ENCODE assay signal across 24 mouse cellular contexts in the genomic region with DNA sequence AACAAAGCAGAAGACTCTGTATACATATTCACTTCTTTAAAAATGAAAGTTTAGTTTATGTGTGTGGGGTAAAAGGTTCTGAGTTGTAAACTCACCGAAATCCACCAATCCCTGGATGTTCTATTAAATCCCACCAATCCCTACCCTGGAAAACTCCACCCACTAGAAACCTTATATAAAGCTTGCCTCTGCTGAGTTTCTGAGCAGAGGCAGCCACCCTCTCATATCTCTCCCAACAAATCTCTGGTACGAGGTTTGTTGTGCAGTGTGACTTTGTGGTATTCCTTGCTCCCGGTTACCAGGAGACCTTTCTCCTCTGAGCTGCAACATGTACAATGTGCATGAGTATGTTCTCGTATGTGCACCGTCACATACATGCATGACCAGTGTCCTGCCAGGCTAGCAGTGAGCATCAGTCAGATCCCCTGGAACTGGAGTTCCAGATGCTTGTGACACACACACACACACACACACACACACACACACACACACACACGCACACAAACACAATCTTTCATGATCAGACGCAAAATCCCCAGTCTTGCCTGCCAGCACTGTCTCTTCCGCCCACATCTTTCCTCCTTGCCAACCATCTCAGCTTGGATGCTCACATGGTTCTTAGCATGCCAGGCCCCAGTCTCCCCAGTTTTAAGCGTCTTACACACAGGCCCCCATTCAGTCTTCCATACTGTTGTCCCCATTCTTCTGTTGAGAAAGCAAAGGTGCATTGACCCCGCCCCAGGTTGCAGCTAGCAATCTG.
DNase-seq lines count a peak whose midpoint lies in the region; ATAC-seq and TF ChIP-seq lines count a peak whose summit lies in the region.
"Had no signal": no experiment of that assay in that cellular context is flagged by ENCODE, and none has a peak within 500 bp of the region (broad histone marks: within the 10 kb centered on the region; RNA-seq: fewer than 3 reads in every experiment).

No protein-coding gene starts in this region.

- WGBS in heart, adult 2 months: 85% methylated on average over 10 of the region's 10 CpGs
- 91% methylated on average over 10 of the region's 10 CpGs for WGBS in hindbrain, embryonic 11.5 days

- no peak for TF ChIP-seq EP300 in heart, adult 2 months (IDR thresholded peaks at IDR 0.05; ENCODE audit: insufficient read depth, low read depth, low read length)

- no peak for DNase-seq in frontal cortex, postnatal 25 days (ENCODE audit: low spot score in 2 of 2)
- peak; percentile 43 to 51 for DNase-seq in left cerebral cortex, adult 18-20 months (ENCODE audit: low spot score in 2 of 2)
- no peak for DNase-seq in left cerebral cortex, adult 11 months (ENCODE audit: low spot score)
- DNase-seq in right cerebral cortex, adult 18-20 months: peak; percentile 51
- no peak for DNase-seq in right cerebral cortex, postnatal 4 days
- no peak for DNase-seq in heart, adult 2 months
- DNase-seq in hindbrain, embryonic 11.5 days (ENCODE audit: low spot score): no peak
- DNase-seq: adrenal gland, adult 8-10 months; adrenal gland, postnatal 36 days; B cell, adult 2 months; cerebellum, adult 11 months; cerebellum, adult 8-10 months; cerebellum, postnatal 25 days; gastrocnemius, adult 2 months; gastrocnemius, postnatal 25 days; heart, postnatal 36 days had no signal

- no peak overlapping the region for H3K4me2 ChIP-seq in hindbrain, embryonic 11.5 days (replicated peaks; ENCODE audit: low read depth, low read length)
- H3K4me2 ChIP-seq: embryonic facial prominence, embryonic 13.5 days; forebrain, embryonic 12.5 days; heart, embryonic 13.5 days; hindbrain, embryonic 12.5 days had no signal

- peak; percentile 84 for ATAC-seq in frontal cortex, adult (ENCODE audit: low TSS enrichment)
- no peak for ATAC-seq in hindbrain, embryonic 11.5 days (ENCODE audit: low FRiP score)
- ATAC-seq: CD4-positive, CD25-positive, alpha-beta regulatory T cell, adult 4 months; forebrain, embryonic 16.5 days had no signal

- no peaks in the 10 kb centered on the region for H3K27me3 ChIP-seq in heart, adult 2 months (ENCODE audit: control insufficient read depth, insufficient read depth, low read length)
- no peaks in the 10 kb centered on the region for H3K27me3 ChIP-seq in hindbrain, embryonic 11.5 days (ENCODE audit: control insufficient read depth, insufficient read depth, low read length)
- H3K27me3 ChIP-seq: embryonic facial prominence, embryonic 13.5 days; forebrain, embryonic 12.5 days; heart, embryonic 13.5 days; hindbrain, embryonic 12.5 days had no signal

- no peaks in the 10 kb centered on the region for H3K36me3 ChIP-seq in heart, adult 2 months (ENCODE audit: control insufficient read depth, insufficient read depth, low read length)
- H3K36me3 ChIP-seq in hindbrain, embryonic 11.5 days (ENCODE audit: control insufficient read depth, insufficient read depth, low read length): no peaks in the 10 kb centered on the region
- H3K36me3 ChIP-seq: embryonic facial prominence, embryonic 13.5 days; forebrain, embryonic 12.5 days; G1E; heart, embryonic 13.5 days; hindbrain, embryonic 12.5 days had no signal

- TF ChIP-seq POLR2A in heart, adult 2 months (IDR thresholded peaks at IDR 0.05; ENCODE audit: insufficient read depth, low read depth, low read length): no peak

- no peaks in the 10 kb centered on the region for H3K4me1 ChIP-seq in heart, adult 2 months (ENCODE audit: control insufficient read depth, insufficient read depth, low read length)
- H3K4me1 ChIP-seq in hindbrain, embryonic 11.5 days (replicated peaks; ENCODE audit: control insufficient read depth, insufficient read depth, low read length): no peaks in the 10 kb centered on the region; the same call in 1 of the 2 replicates

- TF ChIP-seq CTCF in heart, adult 2 months (IDR thresholded peaks at IDR 0.05): no peak

- intact Hi-C loops in heart, adult 2 months (cut with DNase I): no loop called here

- no peak overlapping the region for H3K27ac ChIP-seq in heart, adult 2 months
- H3K27ac ChIP-seq in hindbrain, embryonic 11.5 days (ENCODE audit: low read depth, low read length): no peak overlapping the region
- H3K27ac ChIP-seq: embryonic facial prominence, embryonic 13.5 days; forebrain, embryonic 12.5 days; gastrocnemius, adult 2 months; heart, embryonic 13.5 days; hindbrain, embryonic 12.5 days had no signal

- no peak overlapping the region for H3K9ac ChIP-seq in heart, adult 2 months (ENCODE audit: low read depth, low read length)
- no peak overlapping the region for H3K9ac ChIP-seq in hindbrain, embryonic 11.5 days (ENCODE audit: low read depth, low read length)
- H3K9ac ChIP-seq: embryonic facial prominence, embryonic 13.5 days; forebrain, embryonic 12.5 days; heart, embryonic 13.5 days; hindbrain, embryonic 12.5 days had no signal

- no peaks in the 10 kb centered on the region for H3K79me2 ChIP-seq in heart, adult 2 months (replicated peaks; ENCODE audit: control insufficient read depth, insufficient read depth, low read length)

- no peaks in the 10 kb centered on the region for H3K9me3 ChIP-seq in hindbrain, embryonic 11.5 days (ENCODE audit: control insufficient read depth, low read length)
- H3K9me3 ChIP-seq: embryonic facial prominence, embryonic 13.5 days; forebrain, embryonic 12.5 days; heart, embryonic 13.5 days; hindbrain, embryonic 12.5 days had no signal

- H3K4me3 ChIP-seq in heart, adult 2 months: no peak overlapping the region
- H3K4me3 ChIP-seq in hindbrain, embryonic 11.5 days (ENCODE audit: low read depth, low read length): no peak overlapping the region
- H3K4me3 ChIP-seq: embryonic facial prominence, embryonic 13.5 days; forebrain, embryonic 12.5 days; gastrocnemius, adult 2 months; heart, embryonic 13.5 days; hindbrain, embryonic 12.5 days had no signal

Comparison
In these comparisons a context has a peak if more than half of its experiments do, and no peak if none do; other contexts are left out.
1. DNase-seq: peak in left cerebral cortex, adult 18-20 months (2 of 2) and right cerebral cortex, adult 18-20 months (single experiment); none in frontal cortex, postnatal 25 days (0 of 2), left cerebral cortex, adult 11 months (single experiment), right cerebral cortex, postnatal 4 days (single experiment), heart, adult 2 months (0 of 2) and hindbrain, embryonic 11.5 days (single experiment).